Mouse (Mus musculus): ENCODE results near the gene Rnf167. TPM values are rescaled to one million over a fixed set of nuclear protein-coding genes. Genes with fewer than 3 reads are reported as not detected.
A peak's percentile ranks its signal among the peaks of the same experiment; 100 is the strongest.

The Rnf167 gene
- total and polyA plus RNA-seq, 3 experiments = 76.9 to 106 (median 101) TPM

DNA sequence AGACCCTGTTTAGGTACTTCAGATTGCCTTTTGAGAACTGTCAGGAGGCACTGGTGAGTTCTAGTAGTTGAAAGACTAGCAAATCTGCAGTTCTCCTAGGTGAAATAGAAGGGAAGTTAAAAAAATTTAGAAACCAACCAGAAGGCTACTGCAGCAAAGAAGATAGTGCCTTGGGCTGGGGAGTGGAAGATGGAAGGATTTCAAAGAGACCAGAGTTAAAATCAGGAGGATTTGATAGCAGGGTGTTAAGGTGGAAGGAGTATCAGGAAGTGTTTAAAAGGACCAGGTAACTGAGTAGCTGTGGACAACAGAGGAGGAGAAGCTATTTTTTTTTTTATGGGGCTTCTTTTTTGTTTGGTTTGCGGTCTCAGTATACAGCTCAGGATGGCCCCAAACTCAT lies 9.3 kb upstream of the Rnf167 start:
- no peak for DNase-seq

DNA sequence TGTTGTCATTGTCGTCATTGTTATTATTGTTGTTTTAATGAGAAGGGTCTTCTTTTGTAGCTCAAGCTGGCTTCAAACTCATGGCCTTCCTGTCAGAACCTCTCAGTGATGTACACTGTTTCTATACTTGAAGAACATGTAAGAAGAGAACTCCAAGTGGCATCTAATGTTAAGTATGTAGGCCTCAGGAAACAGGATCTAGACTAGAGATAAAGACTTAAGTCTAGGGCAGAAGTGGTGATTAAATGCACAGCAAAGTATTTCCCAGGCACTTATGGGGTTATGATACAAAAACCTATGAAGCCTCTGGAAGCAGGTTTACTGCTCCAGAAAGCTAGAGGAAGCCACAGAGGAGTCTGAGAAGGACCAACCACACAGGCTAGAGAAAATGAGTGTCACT lies 8.7 kb upstream of the Rnf167 start:
- DNase-seq = no peak

DNA sequence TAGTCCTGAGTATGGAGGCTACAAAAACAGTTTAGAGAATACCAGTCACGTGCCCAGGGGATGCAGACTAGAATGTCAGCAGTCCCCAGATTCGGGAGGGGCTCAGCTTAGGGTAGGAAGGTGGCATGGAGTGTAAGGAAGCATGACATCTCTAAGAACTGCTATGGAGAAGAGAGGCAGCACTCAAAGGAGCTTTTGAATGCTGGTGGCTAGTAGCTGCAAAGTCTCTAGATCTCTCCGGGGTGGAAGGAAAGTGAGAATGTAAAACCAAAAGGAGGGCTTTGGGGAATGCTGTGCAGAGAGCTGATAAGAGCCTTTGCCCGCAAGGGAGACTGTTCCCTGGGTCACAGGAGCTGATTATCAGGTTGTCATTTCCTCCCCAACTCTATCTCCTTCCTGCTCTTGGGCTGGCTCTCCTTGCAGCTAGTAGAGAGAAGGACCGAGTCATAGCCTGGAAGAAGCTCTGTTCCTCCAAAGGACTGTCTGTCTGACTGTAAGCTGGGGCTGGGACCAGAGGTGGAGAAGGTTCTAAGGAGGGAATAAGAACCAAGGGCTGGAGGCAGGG lies 8.2 kb upstream of the Rnf167 start, which contains the start of gene Gp1ba:
Gene Gp1ba (plus strand): TSS at position 409 of the 565 bp plus-strand sequence.
- DNase-seq = no peak

DNA sequence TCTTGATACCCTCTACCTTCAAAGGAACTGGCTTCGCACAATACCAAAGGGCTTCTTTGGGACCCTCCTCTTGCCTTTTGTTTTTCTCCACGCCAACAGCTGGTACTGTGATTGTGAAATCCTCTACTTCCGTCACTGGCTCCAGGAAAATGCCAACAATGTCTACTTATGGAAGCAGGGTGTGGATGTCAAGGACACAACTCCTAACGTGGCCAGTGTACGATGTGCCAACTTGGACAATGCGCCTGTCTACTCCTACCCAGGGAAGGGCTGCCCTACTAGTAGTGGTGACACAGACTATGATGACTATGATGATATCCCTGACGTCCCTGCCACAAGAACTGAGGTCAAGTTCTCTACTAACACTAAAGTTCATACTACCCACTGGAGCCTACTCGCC lies 7.1 kb upstream of the Rnf167 start:
- peak; percentile 63 for DNase-seq

DNA sequence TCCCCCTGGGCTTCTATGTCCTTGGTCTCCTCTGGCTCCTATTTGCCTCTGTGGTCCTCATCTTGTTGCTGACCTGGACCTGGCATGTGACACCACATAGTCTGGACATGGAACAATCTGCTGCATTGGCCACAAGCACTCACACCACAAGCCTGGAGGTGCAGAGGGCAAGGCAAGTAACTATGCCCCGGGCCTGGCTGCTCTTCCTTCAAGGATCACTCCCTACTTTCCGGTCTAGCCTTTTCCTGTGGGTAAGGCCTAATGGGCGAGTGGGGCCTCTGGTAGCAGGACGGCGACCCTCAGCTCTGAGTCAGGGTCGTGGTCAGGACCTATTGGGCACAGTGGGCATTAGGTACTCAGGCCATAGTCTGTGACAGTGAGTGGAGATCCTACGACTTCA lies 5.8 kb upstream of the Rnf167 start:
- no peak for DNase-seq

DNA sequence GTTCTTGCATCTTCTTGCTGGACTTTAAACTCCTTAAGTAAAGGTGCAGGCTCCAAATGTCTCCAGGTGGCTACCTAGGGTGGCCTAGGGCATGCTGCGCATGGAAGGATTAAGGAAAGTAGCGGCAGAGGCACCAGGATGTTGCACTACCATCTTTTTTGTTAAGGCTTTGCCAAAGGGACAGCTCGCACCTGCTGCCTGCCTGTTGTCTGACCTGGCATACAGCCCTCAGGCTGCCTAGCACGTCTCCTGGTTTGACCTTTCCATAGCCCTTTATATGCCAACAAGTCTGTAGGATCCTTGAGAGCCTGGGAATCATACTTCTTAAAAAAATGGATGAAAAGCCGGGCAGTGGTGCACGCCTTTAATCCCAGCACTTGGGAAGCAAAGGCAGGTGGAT lies 4.0 kb upstream of the Rnf167 start:
- no peak for DNase-seq

DNA sequence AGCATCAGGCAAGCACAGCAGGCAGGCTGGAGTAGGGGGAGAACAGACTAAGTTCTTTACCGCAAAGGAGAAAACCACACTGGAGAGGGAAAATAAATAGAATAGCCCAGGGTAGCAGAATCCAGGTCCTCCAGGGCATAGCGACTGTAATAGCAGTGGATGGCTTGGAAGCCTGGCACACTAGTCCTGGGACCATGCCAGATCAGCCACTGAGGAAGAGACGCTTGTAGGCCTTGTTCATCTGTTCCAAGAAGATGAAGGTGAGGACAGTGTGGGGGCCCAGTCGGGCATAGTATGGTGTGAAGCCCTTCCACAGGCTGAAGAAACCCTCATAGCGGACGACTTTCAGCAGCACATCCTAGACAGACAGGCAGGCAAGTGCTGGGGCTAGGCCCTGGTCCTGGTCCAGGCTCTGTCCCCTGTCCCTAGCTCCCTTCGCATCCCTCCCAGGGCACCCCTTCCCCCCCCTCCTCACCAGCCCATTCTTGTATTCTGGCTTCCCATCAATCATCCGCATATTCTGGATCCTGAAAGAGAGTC lies 2.4 kb upstream of the Rnf167 start:
- DNase-seq = no peak

DNA sequence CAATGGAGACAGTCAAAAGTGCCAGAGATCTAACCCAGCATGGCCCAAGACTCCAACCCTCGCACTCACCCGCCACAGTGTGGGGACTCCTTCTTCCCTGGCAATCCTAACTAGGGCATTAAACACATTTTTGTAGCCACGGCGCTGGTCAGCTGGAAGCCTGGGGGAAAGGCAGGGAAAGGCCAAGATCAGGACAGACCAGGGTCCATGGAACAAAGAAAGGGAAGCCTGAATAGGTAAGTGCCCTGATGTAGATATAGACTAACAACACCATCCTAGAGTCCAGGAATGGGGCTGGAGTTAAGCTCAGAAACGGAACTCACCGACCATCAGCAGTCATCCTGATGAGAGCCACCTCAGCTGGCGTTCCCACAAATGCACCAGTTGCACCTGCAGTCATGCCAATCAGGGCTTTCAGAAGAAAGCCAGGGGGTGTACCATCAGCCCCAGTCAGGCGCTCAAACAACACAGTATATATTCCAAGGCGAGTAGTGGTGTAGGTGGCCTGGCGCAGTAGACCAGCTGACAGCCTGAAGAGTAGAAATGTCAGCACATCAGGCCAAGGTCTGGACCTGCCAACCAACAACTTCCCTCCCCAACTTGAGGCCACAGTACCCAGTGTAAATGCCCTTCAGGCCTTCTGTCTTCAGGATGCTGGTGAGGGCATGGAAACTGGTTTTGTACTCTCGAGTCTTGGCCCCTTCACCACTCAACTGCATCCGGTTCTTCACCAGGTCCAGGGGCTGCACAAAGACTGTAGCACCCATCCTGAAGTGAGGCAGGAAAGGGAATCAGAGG lies 1.4 kb upstream of the Rnf167 start:
- no peak for DNase-seq

DNA sequence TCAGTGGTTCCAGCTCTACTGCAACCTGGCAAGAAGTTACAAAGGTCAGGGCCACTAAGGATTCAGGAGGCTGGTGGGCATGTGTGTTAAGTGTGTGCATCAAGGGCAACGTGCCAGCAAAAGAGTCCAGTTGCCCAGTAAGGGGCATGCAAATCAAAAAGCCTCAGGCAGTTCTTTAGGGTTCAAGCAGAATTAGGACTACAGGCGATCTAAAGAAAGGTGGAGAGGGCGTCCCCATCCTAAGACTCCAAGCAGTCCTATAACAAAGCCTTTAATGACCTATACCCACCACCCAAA lies 828 bp upstream of the Rnf167 start:
- DNase-seq = no peak

DNA sequence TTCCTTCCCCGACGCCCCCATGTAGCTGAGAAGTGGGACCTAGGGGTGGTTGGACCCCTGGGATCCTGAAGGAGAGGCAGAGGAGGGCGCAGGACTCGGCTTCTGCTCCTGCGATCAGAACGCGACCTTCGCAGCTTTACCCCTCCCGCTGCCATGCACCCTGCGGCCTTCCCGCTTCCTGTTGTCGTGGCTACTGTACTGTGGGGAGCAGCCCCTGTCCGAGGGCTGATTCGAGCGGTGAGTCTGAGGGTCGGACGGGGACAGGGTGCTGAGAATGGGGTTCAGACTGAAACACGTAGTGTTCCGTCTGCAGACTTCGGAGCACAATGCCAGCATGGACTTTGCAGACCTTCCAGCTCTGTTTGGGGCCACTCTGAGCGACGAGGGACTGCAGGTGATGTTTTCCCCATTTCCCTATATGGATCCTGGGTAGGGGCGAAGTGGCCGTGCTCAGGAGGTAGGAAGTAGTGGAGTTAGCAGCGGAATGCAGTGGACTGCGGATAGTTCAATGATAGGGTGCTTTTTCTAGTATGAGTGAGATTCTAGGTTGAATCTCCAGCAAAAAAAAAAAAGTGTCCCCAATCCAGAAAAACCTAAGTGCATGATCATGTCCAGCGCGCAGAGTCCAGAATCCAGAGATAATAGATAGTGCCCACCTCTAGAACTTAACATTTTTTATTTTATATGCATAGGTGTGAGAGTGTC lies 833 bp downstream of the Rnf167 start:
- DNase-seq = peak; percentile 64

DNA sequence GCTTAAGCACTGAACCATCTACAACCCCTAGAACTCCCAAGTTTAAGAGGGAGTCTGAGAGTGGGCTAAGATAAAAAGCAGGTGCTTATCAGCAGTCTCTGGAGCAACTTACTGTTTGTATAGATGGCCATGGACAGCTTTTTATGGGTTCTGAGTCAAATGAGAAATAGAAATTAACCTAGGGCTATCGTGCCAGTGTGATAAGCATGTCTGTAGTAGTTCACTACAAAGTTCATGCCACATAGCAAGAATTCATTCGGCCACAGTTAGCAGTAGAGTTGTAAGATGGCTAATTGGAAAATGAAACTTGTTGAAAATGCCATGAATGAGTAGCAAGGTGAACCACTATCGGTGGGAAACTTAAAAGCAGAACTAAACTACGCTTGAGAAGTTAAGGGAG lies 1.5 kb downstream of the Rnf167 start:
- no peak for DNase-seq

DNA sequence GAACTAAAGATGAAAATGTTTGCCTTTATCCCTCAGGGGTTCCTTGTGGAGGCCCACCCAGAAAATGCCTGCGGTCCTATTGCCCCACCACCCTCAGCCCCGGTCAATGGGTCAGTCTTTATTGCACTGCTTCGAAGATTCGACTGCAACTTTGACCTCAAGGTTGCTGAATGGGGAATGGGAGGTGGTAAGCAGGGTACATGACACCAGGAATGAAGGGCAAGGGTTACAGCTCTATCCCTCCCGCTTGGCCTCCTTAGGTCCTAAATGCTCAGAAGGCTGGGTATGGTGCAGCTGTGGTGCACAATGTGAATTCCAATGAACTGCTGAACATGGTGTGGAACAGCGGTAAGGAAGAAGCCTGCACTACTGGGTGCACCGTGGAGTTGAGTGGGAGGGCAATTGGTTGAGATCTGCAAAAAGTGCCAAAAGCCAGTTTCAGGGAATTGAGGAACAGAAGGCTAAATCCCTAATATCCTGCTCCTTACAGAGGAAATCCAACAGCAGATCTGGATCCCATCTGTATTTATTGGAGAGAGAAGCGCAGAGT lies 2.2 kb downstream of the Rnf167 start:
- DNase-seq = no peak

DNA sequence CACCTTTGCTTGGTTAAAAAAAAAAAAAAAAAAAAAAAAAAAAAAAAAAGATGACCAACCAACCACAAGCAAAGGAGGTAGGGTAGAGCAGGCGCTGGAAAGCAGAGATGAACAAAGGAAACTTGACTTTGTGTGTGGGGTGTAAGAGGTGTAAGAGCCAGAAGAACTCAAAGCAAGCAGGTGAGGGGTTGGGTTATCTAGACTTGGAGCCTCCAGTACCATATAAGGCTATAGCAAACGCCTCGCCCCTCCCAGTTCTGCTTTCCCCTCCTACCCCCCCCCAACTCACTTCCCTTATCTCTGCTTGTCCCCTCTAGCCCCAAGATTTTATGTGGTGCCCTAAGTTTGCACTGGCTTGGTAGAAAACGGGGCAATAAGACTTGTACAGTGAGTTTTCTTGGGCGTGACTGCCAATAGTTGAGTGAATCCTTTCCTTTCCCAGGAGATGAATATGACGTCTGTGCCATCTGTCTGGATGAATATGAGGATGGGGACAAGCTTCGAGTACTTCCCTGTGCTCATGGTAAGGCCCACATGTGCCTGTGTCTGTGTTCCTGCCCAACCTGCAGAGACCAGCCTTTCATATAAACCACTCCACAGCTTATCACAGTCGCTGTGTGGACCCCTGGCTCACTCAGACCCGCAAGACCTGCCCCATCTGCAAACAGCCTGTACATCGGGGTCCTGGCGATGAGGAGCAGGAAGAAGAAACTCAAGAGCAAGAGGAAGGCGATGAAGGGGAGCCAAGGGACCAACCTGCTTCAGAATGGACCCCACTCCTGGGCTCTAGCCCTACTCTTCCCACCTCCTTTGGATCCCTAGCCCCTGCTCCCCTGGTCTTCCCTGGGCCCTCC lies 3.5 kb downstream of the Rnf167 start:
- DNase-seq = no peak

DNA sequence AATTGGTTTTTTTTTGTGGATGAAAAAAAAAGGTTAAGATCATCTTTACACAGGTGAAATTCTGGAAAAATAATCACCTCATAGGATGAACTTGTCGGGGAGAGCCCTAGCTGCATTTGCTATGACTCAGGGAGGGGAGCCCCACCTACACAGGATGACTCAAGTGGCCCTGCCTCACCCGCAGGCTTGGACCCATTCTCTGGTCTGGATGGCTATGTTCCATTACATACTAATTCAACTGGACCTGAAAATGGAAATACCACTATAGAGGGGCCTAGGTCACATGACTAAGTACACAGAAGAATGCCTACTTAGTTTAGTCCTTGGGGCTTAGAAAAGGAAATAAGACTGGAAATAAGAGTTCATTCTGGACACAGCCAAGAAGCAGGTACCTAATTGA lies 4.4 kb downstream of the Rnf167 start:
- peak; percentile 84 for DNase-seq

DNA sequence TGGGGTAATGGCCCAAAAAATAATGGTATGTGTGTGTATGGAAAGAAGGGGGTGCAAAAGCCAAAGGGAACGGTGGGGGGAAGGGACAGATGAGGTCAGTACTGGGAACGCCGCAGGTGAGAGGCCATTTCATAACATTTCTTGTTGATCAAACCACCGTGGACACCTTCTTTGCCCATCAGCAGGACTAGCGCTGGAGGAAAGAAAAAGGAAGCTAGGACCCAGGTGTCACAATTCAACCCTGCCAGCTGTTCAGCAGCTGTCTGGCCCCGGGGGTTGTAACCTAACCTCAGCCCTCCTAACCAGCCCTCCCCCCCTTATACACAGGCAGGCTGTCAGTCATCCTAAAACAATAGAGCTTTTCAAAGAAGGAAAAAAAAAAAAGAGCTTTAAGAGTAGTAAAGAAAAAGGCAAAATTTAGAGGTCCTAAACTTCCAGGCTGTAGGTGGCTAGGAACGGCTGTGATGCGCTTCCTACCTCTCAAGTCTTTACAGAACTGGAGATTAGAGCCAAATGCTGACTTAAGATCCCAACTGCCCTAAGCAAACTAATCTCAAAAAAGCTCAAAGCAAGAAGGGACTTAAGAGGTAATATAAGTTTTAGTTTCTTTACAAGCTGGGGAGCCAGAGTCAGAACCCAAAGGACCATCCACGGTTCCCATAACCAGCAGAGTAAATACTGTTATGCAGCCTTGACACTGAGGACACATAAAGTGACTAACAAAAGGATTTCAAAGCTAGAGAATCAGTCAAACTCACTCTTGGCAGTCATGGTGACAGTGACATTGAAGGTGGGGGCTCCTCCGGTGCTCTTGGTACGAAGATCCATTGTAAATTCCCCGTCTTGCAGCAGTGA lies 5.2 kb downstream of the Rnf167 start:
- DNase-seq = peak; percentile 65

DNA sequence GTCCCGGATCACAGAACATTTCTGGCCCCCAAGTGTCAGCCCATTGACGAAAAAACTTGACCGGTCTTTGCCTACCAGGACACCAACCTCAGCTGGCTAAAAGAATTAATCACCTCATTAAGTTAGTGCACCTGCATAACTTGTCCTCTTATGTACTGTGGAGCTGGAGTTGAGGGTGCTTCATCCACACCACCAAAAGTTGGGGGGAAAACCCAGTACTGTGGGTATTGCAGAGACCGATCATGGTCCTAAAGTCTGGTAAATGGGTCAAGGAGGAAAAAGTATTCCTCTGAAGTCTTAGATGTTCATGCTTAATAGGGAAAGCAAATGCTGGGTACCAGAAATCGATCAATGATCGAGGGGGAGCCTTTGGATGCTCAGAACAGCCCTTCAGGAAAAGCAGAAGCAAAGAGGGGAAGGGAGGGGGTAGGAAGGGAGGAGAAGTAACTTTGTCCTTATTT lies 5.9 kb downstream of the Rnf167 start:
- no peak for DNase-seq

DNA sequence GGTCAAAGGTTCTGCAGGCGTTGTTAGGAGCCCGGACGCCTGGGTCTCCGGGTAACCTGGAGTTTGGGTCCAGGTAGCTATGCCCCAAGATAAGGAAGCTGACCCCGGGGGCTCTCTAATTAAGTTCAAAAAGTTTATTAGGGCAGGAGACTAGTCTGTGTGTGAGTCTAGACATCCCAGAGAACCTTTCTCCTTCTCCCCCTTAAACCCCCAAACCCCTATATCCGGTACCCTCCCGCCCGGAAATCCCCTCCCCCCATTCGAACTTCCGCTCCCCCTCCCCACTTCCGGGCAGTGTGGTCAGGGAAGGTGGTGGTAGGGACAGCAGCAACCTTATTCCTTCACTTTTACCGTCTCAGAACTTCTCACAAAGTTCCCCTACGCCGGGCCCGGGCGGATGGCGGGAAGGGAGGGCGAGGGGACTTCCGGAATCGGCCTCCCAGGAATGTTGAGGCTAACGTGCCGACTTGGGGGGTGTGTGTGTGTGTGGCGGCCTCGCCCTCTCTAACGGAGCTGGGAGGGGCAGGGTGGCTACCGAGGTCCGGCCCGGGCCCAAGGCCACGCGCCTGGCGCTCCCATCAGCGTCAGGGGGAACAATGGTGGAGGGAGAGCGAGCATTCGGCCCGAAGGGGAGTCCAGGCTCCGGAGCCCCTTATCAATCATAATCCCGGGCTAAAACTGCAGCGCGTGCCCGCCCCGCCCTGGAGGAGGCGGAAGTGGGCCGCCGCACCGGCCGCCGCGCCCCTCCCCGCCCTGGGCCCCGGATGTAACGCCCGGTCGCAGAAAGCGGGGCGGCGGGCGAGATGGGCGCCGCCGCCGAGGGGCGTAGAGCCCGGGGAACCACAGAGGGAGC lies 6.5 kb downstream of the Rnf167 start:
- peak; percentile 84 for DNase-seq

DNA sequence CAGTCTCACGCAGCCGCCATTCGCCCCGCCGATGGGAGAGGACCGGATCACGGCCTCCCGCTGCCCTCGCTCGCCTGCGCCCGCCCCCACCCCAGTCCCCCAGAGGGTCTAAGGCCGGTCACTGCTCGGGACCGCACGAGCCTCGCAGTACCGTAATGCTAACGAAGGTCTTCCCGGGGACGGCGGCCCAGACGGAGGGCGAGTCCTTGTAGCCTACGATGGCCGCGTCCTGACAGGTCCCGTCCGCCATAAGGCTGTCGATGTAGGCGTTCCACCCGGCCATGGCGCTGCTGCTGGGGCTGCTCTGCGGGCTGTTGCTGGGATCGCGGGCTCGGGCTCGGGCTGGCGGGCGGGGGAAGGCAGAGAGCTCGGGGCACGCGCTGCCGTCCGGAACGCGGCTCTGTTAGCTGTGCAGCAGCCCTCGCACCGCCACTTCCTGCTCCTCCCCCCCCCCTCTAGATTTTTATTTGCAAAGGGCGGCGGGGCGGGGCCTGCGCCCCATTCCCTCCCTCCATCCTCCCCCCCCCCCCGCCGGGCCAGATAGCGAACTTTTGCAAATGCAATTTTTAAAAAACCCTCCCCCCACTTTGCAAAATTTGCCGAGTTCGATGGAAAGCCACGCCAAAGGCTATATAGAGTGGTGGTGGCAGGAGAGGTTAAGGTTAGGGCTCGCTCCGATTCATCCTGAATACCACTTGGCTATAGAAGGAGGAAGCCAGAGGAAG lies 7.3 kb downstream of the Rnf167 start, which contains the start of gene Pfn1:
Gene Pfn1 (minus strand): TSS at position 447 of the 725 bp plus-strand sequence.
- peak; percentile 87 for DNase-seq
